Mouse (Mus musculus) megakaryocyte, embryonic 14.5 days (primary cell): ENCODE measurements around the gene Ptp4a2.

ENCODE experiments used
- FLI1 ChIP-seq: IDR thresholded peaks from 2 replicates; pipeline ENCODE4 v1.6.1; 2012; ENCODE audit warnings: low read length, inconsistent platforms, mixed read lengths
- GATA1 ChIP-seq: IDR thresholded peaks from 3 replicates; pipeline ENCODE4 v1.6.1; 2012; ENCODE audit warnings: mixed read lengths, low read length, inconsistent platforms, borderline replicate concordance

GRCm38 (mm10) chr4:129782857-129783331 lies 28.1 kb upstream of the Ptp4a2 start:
- TF ChIP-seq GATA1 (no peak), FLI1 (no peak)
